Mouse (Mus musculus): Measurements from ENCODE around the gene Ank.

GRCm38 (mm10) chr15:27568371-27568770, 101.9 kb downstream of the Ank start:
- TF ChIP-seq GATA1 (IDR thresholded peaks at IDR 0.05; ENCODE audit: low read length): no peak
- TF ChIP-seq TAL1 (IDR thresholded peaks at IDR 0.05; ENCODE audit: low read length): no peak

Data from erythroblast, embryonic 14.5 days (primary cell).